Mouse (Mus musculus) brain, embryonic 14.5 days (tissue): ENCODE results near the gene Gm4491.

Source experiments
- CTCF ChIP-seq: fragments of 200-500 bp; IDR thresholded peaks from 2 replicates; pipeline ENCODE4 v1.5.1; 2012; ENCODE audit warnings: inconsistent platforms, mild to moderate bottlenecking, moderate library complexity, borderline replicate concordance; ENCODE audit not compliant: insufficient read depth, insufficient read length; ENCODE audit errors: extremely low read depth
- POLR2A ChIP-seq: fragments of 200-500 bp; IDR thresholded peaks from 2 replicates; pipeline ENCODE4 v1.6.1; 2012; ENCODE audit warnings: mild to moderate bottlenecking, inconsistent platforms, borderline replicate concordance; ENCODE audit not compliant: poor library complexity, insufficient read depth, insufficient read length, severe bottlenecking; ENCODE audit errors: extremely low read depth

DNA sequence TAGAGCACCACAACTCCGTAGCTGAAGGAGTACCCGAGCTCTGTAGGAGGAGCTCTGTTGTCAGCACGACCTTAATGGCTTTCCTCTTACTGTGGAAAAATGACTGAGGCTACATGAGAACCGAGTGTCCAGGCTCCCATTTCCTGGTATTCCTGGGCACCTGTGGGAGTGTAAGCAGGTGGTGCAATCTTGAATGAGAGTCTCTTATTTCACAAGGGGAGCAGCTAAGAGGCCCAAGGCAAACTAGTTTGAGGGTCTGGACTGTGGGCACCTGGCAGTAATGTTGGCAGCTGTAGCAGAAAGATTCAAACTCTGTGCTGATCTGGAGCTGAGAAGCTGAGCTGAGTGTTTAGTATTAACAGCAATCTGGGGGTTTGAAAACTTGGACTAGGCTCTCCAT, 11.7 kb upstream of the Gm4491 start:
- TF ChIP-seq CTCF (no peak), POLR2A (no peak)
